Mouse (Mus musculus) forelimb bud, embryonic 11.5 days (tissue): ENCODE results near the gene Meis3.

ENCODE experiments used
- DNase-seq: peaks from one replicate; pipeline ENCODE4 v3.0.0-alpha.2; 2012; ENCODE audit warnings: low read depth, low spot score

The Meis3 gene

GRCm38 (mm10) chr7:16174597-16175541 is at the start of gene Meis3:
Gene Meis3, plus strand, starts transcription at chr7:16175090.
- peak; percentile 28 for DNase-seq

- no peak for DNase-seq
Measured at GRCm38 (mm10) chr7:16125829-16126228, 49.1 kb upstream of the Meis3 start.

GRCm38 (mm10) chr7:16128344-16128743 is 46.5 kb upstream of the Meis3 start:
- DNase-seq = no peak

GRCm38 (mm10) chr7:16128899-16129298 is 46.0 kb upstream of the Meis3 start:
- DNase-seq = no peak

GRCm38 (mm10) chr7:16129421-16129845 is 45.5 kb upstream of the Meis3 start, which contains the start of gene Slc8a2:
Gene Slc8a2, plus strand, starts transcription at chr7:16129826.
- DNase-seq = peak; percentile 71

GRCm38 (mm10) chr7:16129846-16130691 is 44.8 kb upstream of the Meis3 start:
- DNase-seq = peak; percentile 74

- no peak for DNase-seq
Measured at GRCm38 (mm10) chr7:16130956-16131634, 43.8 kb upstream of the Meis3 start.

GRCm38 (mm10) chr7:16132161-16132581 is 42.7 kb upstream of the Meis3 start:
- no peak for DNase-seq

GRCm38 (mm10) chr7:16132926-16133325 is 42.0 kb upstream of the Meis3 start:
- no peak for DNase-seq

- DNase-seq = no peak
Measured at GRCm38 (mm10) chr7:16133691-16134090, 41.2 kb upstream of the Meis3 start.

GRCm38 (mm10) chr7:16134951-16135392 is 39.9 kb upstream of the Meis3 start:
- no peak for DNase-seq

GRCm38 (mm10) chr7:16146489-16147410 is 28.1 kb upstream of the Meis3 start:
- no peak for DNase-seq

- DNase-seq = peak; percentile 59
Measured at GRCm38 (mm10) chr7:16147643-16148042, 27.2 kb upstream of the Meis3 start.

- no peak for DNase-seq
Measured at GRCm38 (mm10) chr7:16149241-16149640, 25.6 kb upstream of the Meis3 start.

GRCm38 (mm10) chr7:16150191-16151145 is 24.4 kb upstream of the Meis3 start:
- DNase-seq = no peak

- DNase-seq = peak; percentile 68
Measured at GRCm38 (mm10) chr7:16153522-16153921, 21.4 kb upstream of the Meis3 start.

GRCm38 (mm10) chr7:16155132-16155872 is 19.6 kb upstream of the Meis3 start:
- no peak for DNase-seq

GRCm38 (mm10) chr7:16156105-16156714 is 18.7 kb upstream of the Meis3 start:
- DNase-seq = no peak
